Mouse (Mus musculus): ENCODE results near the gene Traip. TPM values are rescaled to one million over a fixed set of nuclear protein-coding genes. Genes with fewer than 3 reads are reported as not detected.

The Traip gene
- polyA plus RNA-seq, 1 experiment = 0.28 TPM

DNA sequence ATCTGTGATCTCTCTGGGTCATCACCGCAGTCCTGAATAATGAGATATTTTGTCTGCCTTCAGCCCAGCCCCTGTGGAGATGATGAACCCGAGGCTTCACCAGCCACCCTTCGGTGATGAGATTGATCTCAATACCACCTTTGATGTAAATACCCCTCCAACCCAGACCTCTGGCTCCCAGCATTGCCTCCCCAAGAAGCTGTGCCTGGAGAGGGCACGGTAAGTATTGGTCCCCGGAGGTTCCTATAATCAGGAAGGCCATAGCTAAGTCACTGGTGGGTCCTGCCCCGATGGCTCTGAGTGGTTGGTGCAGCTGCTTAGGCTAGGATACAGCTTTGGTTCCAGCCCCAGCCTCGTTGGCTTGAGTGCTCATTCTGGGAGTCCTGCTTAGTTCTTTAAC, 18.6 kb downstream of the Traip start:
- 94% methylated on average over 7 of the region's 7 CpGs for WGBS
- Histone ChIP-seq H3K4me3 (ENCODE audit: insufficient read depth, low read depth, low read length) (no peak overlapping the region), H3K27ac (ENCODE audit: insufficient read depth, low read depth, low read length) (no peak overlapping the region), H3K27me3 (replicated peaks; ENCODE audit: control insufficient read depth, insufficient read depth, low read length) (no peaks in the 10 kb centered on the region), H3K4me1 (ENCODE audit: control insufficient read depth, insufficient read depth, low read length) (no peaks in the 10 kb centered on the region), H3K36me3 (ENCODE audit: control insufficient read depth, insufficient read depth, low read length) (no peaks in the 10 kb centered on the region)
- TF ChIP-seq POLR2A (IDR thresholded peaks at IDR 0.05; ENCODE audit: low read depth, low read length) (no peak), CTCF (conservative IDR thresholded peaks at IDR 0.05; ENCODE audit: insufficient read depth, insufficient read length, low read depth, low read length) (no peak)
- DNase-seq = no peak

DNA sequence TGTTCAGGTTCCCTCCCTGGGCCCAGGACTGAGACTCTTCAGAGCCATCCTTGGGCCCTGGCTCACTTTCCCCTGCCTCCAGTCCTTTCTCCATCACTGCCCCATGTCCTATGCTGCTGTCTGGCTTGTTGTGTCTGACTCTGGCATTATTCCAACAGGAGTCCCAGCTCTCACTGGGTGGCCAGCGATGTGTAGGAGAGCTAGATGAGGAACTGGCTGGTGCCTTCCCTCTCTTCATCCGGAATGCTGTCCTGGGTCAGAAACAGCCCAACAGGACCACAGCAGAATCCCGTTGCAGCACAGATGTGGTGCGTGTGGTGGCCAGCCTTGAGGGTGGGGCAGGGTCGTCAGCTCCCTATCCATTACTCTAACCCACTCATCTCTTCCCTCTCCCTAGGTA, 20.4 kb downstream of the Traip start:
- Histone ChIP-seq H3K36me3 (ENCODE audit: control insufficient read depth, insufficient read depth, low read length) (no peaks in the 10 kb centered on the region), H3K27me3 (replicated peaks; ENCODE audit: control insufficient read depth, insufficient read depth, low read length) (no peaks in the 10 kb centered on the region), H3K4me1 (ENCODE audit: control insufficient read depth, insufficient read depth, low read length) (no peaks in the 10 kb centered on the region), H3K4me3 (ENCODE audit: insufficient read depth, low read depth, low read length) (no peak overlapping the region), H3K27ac (ENCODE audit: insufficient read depth, low read depth, low read length) (no peak overlapping the region)
- WGBS = 90% methylated on average over 5 of the region's 5 CpGs
- TF ChIP-seq CTCF (conservative IDR thresholded peaks at IDR 0.05; ENCODE audit: insufficient read depth, insufficient read length, low read depth, low read length) (no peak), POLR2A (IDR thresholded peaks at IDR 0.05; ENCODE audit: low read depth, low read length) (no peak)
- DNase-seq = no peak

DNA sequence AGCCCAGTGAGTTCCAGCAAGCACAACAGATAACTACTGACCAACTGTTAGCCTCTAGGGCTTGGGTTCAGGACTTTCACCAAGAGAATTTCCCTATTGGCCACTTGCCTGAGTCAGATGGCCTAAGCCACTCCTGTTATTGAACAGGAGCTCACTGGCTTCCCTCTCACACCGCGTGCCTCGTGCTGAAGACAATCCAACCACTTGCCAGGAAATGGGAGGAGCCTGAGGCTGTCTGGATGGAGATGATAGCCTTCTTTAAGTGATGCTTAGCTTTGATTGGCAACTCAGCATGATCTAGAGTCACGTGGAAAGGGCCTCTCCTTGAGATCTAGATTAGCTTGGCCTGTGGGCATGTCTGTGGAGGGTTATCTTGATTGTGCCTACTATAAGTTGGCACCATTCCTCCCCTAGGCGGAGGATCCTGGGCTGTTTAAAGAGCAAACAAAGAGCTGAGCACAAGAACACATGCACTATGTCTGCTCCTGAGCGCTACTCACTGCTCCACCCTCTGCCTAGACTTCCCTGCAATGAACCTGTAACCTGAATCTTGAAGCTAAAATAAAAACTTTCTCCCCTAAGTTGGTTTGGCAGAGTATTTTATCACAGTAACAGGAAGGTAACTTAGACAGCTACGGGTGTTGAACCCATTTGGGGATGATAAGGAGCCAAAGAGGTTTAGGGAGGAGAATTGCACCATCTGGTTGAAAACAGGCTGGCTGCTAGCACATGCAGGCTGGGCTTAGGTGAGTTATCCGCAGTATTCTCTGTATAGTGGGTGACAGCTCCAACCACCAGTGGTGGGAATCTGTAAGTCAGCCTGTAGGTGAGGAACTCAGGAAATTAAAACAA, 22.0 kb downstream of the Traip start:
- peak; percentile 33 for DNase-seq

DNA sequence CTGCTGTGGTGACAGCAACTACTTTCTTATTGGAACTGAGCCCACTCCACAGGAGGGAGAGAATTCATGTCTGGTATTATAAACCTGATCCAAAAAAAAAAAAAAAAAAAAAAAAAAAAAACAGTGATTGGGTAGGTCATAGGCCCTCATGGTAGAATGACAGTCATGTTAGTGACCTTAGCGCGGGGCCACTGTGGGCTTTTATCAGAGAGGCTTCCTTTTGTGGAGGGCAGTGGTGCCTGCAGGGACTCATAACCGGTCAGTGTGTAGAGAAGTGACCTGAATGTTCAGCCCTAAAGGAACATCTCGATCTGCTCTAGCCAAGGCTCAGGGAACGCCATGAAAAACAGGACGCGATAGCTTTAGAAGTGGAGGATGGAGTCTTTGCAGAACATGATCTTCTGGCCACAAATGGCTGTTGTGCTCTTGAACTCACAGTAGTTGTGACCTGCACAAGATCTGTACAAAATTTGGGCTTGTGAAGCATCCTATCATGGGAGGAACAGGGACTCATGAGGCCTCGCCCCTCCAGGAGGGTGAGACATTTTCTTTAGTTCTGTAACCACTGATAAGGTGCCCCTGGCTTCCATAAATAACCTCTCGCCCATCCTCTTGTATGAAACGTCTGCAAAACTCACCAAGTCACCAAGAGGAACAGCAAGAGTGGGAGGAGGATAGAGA, 24.7 kb downstream of the Traip start:
- DNase-seq = no peak
- Histone ChIP-seq H3K4me1 (ENCODE audit: control insufficient read depth, insufficient read depth, low read length) (no peaks in the 10 kb centered on the region), H3K36me3 (ENCODE audit: control insufficient read depth, insufficient read depth, low read length) (no peaks in the 10 kb centered on the region), H3K4me3 (ENCODE audit: insufficient read depth, low read depth, low read length) (no peak overlapping the region), H3K27ac (ENCODE audit: insufficient read depth, low read depth, low read length) (no peak overlapping the region), H3K27me3 (replicated peaks; ENCODE audit: control insufficient read depth, insufficient read depth, low read length) (no peaks in the 10 kb centered on the region)
- WGBS = 73% methylated on average over 10 of the region's 10 CpGs
- TF ChIP-seq CTCF (conservative IDR thresholded peaks at IDR 0.05; ENCODE audit: insufficient read depth, insufficient read length, low read depth, low read length) (no peak), POLR2A (IDR thresholded peaks at IDR 0.05; ENCODE audit: low read depth, low read length) (no peak)

More for the DNA sequence above, 22.0 kb downstream of the Traip start:
- Histone ChIP-seq H3K4me1 (ENCODE audit: control insufficient read depth, insufficient read depth, low read length) (no peaks in the 10 kb centered on the region), H3K4me3 (ENCODE audit: insufficient read depth, low read depth, low read length) (no peak overlapping the region), H3K27ac (ENCODE audit: insufficient read depth, low read depth, low read length) (no peak overlapping the region), H3K27me3 (replicated peaks; ENCODE audit: control insufficient read depth, insufficient read depth, low read length) (no peaks in the 10 kb centered on the region), H3K36me3 (ENCODE audit: control insufficient read depth, insufficient read depth, low read length) (no peaks in the 10 kb centered on the region)
- 61% methylated on average over 8 of the region's 8 CpGs for WGBS
- TF ChIP-seq CTCF (conservative IDR thresholded peaks at IDR 0.05; ENCODE audit: insufficient read depth, insufficient read length, low read depth, low read length) (no peak), POLR2A (IDR thresholded peaks at IDR 0.05; ENCODE audit: low read depth, low read length) (no peak)

DNA sequence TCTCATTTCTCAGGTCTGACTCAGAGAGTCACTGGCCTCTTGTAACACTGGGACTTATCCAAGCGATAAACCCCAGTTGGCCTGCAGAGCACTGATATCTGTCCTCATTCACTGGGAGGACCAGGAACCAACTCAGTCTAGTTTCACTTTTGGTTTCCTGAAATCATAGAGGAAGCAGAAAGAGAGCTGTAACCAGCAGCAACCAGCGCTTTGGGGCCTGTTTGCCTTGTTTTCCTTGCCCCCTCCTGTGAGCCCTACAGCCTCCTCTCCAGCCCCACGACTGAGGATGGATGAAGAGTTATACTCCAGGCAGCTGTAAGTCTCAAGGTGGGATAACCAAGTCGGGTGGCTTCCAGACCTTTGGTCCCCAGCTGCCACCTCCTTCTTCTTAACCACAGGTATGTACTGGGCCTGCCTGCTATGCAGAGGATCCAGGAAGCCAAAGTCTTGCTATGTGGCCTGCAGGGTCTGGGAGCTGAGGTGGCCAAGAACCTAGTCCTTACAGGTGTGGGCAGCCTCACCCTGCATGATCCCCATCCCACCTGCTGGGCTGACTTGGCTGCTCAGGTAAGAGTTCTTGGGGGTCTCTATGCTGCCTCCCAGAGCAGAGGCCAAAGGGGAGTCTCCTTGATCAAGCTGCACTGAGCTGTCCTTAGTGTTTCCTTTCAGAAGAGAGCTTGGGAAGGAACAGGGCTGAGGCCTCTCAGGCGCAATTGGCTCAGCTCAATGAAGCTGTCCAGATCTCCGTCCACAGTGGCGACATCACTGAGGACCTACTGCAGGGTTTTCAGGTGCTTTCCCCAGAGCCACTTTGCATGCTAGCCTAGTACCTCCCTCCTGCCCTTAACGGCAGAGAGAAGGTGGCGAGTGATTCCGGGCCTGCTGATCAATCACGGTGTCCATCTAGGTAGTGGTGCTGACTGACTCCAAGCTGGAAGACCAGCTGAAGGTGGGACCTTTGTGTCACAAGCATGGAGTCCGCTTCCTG, 25.8 kb downstream of the Traip start, which contains the start of gene Uba7:
Gene Uba7 (plus strand): TSS at position 107 of the 988 bp plus-strand sequence.
- 55% methylated on average over 12 of the region's 12 CpGs for WGBS
- H3K4me3 ChIP-seq (ENCODE audit: insufficient read depth, low read depth, low read length) = peak within 1 kb of the TSS; percentile 60
- no peaks in the 10 kb centered on the region for H3K4me1 ChIP-seq (ENCODE audit: control insufficient read depth, insufficient read depth, low read length)
- TF ChIP-seq POLR2A (IDR thresholded peaks at IDR 0.05; ENCODE audit: low read depth, low read length) = no peak
- no peak for TF ChIP-seq CTCF (conservative IDR thresholded peaks at IDR 0.05; ENCODE audit: insufficient read depth, insufficient read length, low read depth, low read length)
- peak within 1 kb of the TSS; percentile 73 for H3K27ac ChIP-seq (ENCODE audit: insufficient read depth, low read depth, low read length)
- H3K27me3 ChIP-seq (replicated peaks; ENCODE audit: control insufficient read depth, insufficient read depth, low read length) = no peaks in the 10 kb centered on the region
- no peaks in the 10 kb centered on the region for H3K36me3 ChIP-seq (ENCODE audit: control insufficient read depth, insufficient read depth, low read length)
- DNase-seq = peak; percentile 72

DNA sequence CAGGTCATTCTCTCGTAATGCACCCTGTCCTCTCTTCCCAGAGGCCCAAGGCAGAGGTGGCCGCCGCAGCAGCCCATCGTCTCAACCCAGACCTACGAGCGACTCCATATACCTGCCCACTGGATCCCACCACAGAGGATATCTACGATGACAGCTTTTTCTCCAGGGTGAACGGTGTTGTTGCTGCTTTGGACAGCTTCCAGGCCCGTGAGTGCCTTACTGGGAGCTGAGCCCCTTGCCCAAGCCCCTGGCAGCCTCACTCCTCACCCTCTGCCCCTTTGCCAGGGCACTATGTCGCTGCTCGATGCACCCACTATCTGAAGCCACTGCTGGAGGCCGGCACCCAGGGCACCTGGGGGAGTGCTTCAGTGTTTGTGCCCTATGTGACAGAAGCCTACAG, 28.9 kb downstream of the Traip start:
- TF ChIP-seq POLR2A (IDR thresholded peaks at IDR 0.05; ENCODE audit: low read depth, low read length) = no peak
- TF ChIP-seq CTCF (conservative IDR thresholded peaks at IDR 0.05; ENCODE audit: insufficient read depth, insufficient read length, low read depth, low read length) = no peak
- Histone ChIP-seq H3K27ac (ENCODE audit: insufficient read depth, low read depth, low read length) (no peak overlapping the region), H3K27me3 (replicated peaks; ENCODE audit: control insufficient read depth, insufficient read depth, low read length) (no peaks in the 10 kb centered on the region), H3K36me3 (ENCODE audit: control insufficient read depth, insufficient read depth, low read length) (no peaks in the 10 kb centered on the region), H3K4me3 (ENCODE audit: insufficient read depth, low read depth, low read length) (no peak overlapping the region), H3K4me1 (ENCODE audit: control insufficient read depth, insufficient read depth, low read length) (no peaks in the 10 kb centered on the region)
- DNase-seq = no peak
- WGBS = 92% methylated on average over 12 of the region's 12 CpGs

All from kidney, adult 2 months (tissue).